In genomic region chr4:86177471-86177870, GRCm38 (mm10) we compare ENCODE assay signal across 20 mouse cellular contexts.
DNase-seq lines count a peak whose midpoint lies in the region; ATAC-seq and TF ChIP-seq lines count a peak whose summit lies in the region.
"Had no signal": no experiment of that assay in that cellular context is flagged by ENCODE, and none has a peak within 500 bp of the region (broad histone marks: within the 10 kb centered on the region; RNA-seq: fewer than 3 reads in every experiment).

No protein-coding gene starts in this region.

- H3K4me3 ChIP-seq in kidney, adult 2 months (ENCODE audit: insufficient read depth, low read depth, low read length) = no peak overlapping the region
- no peak overlapping the region for H3K4me3 ChIP-seq in kidney, embryonic 16.5 days (ENCODE audit: low read length)
- H3K4me3 ChIP-seq: forebrain, embryonic 10.5 days; forebrain, embryonic 13.5 days; hindbrain, embryonic 12.5 days; hindbrain, embryonic 15.5 days had no signal

- 70% methylated on average over 6 of the region's 6 CpGs for WGBS in kidney, adult 2 months
- WGBS in kidney, embryonic 16.5 days = 85% methylated on average over 6 of the region's 6 CpGs

- H3K4me1 ChIP-seq in kidney, adult 2 months (ENCODE audit: control insufficient read depth, insufficient read depth, low read length) = no peaks in the 10 kb centered on the region
- no peaks in the 10 kb centered on the region for H3K4me1 ChIP-seq in kidney, embryonic 16.5 days (ENCODE audit: insufficient read depth, low read length)
- H3K4me1 ChIP-seq: forebrain, embryonic 13.5 days had no signal

- no peak overlapping the region for H3K27ac ChIP-seq in kidney, adult 2 months (ENCODE audit: insufficient read depth, low read depth, low read length)
- H3K27ac ChIP-seq in kidney, embryonic 16.5 days (ENCODE audit: low read length) = no peak overlapping the region
- H3K27ac ChIP-seq: forebrain, embryonic 10.5 days; forebrain, embryonic 13.5 days; hindbrain, embryonic 12.5 days; hindbrain, embryonic 15.5 days had no signal

- no peak for TF ChIP-seq CTCF in kidney, adult 2 months (conservative IDR thresholded peaks at IDR 0.05; ENCODE audit: insufficient read depth, insufficient read length, low read depth, low read length)

- peak; percentile 57 for DNase-seq in kidney, adult 2 months
- DNase-seq in kidney, postnatal 4 days = no peak
- peak; percentile 24 to 28 for DNase-seq in kidney, postnatal 36 days
- DNase-seq in brain, adult 2 months (ENCODE audit: low read depth, low spot score) = peak; percentile 28
- no peak for DNase-seq in thymus, postnatal 4 days
- DNase-seq: adrenal gland, adult 8-10 months; adrenal gland, postnatal 25 days; cerebellum, adult 18-20 months; cerebellum, adult 9-10 months; gastrocnemius, postnatal 10 days; heart, adult 11 months had no signal

- no peak for TF ChIP-seq POLR2A in kidney, adult 2 months (IDR thresholded peaks at IDR 0.05; ENCODE audit: low read depth, low read length)

- no peak overlapping the region for H3K9ac ChIP-seq in kidney, embryonic 16.5 days (replicated peaks; ENCODE audit: low read length)
- H3K9ac ChIP-seq: forebrain, embryonic 13.5 days; hindbrain, embryonic 12.5 days; hindbrain, embryonic 15.5 days had no signal

- no peak overlapping the region for H3K4me2 ChIP-seq in kidney, embryonic 16.5 days (replicated peaks; ENCODE audit: low read depth, low read length)
- H3K4me2 ChIP-seq: forebrain, embryonic 13.5 days; heart, embryonic 11.5 days; hindbrain, embryonic 12.5 days; hindbrain, embryonic 15.5 days had no signal

- no peaks in the 10 kb centered on the region for H3K36me3 ChIP-seq in kidney, adult 2 months (ENCODE audit: control insufficient read depth, insufficient read depth, low read length)
- no peaks in the 10 kb centered on the region for H3K36me3 ChIP-seq in kidney, embryonic 16.5 days (ENCODE audit: insufficient read depth, low read length)
- H3K36me3 ChIP-seq: forebrain, embryonic 10.5 days; hindbrain, embryonic 12.5 days; hindbrain, embryonic 15.5 days had no signal

- H3K27me3 ChIP-seq in kidney, adult 2 months (replicated peaks; ENCODE audit: control insufficient read depth, insufficient read depth, low read length) = no peaks in the 10 kb centered on the region; the same call in 1 of the 2 replicates
- no peaks in the 10 kb centered on the region for H3K27me3 ChIP-seq in kidney, embryonic 16.5 days (ENCODE audit: insufficient read depth, low read length)
- H3K27me3 ChIP-seq: forebrain, embryonic 13.5 days; hindbrain, embryonic 12.5 days; hindbrain, embryonic 15.5 days had no signal

- no peak for ATAC-seq in kidney, embryonic 16.5 days (ENCODE audit: low FRiP score, low TSS enrichment)
- ATAC-seq: activated CD4-positive, CD25-positive, alpha-beta regulatory T cell, adult 4 months; CD4-positive, CD25-positive, alpha-beta regulatory T cell, adult 4 months; forebrain, embryonic 13.5 days; forebrain, embryonic 16.5 days had no signal

- H3K9me3 ChIP-seq in kidney, embryonic 16.5 days (ENCODE audit: low read length) = no peaks in the 10 kb centered on the region
- H3K9me3 ChIP-seq: forebrain, embryonic 10.5 days; forebrain, embryonic 13.5 days; hindbrain, embryonic 12.5 days; hindbrain, embryonic 15.5 days had no signal

Comparison
In these comparisons a context has a peak if more than half of its experiments do, and no peak if none do; other contexts are left out.
1. DNase-seq: peak in kidney, adult 2 months (single experiment), kidney, postnatal 36 days (2 of 2) and brain, adult 2 months (single experiment); none in kidney, postnatal 4 days (0 of 2) and thymus, postnatal 4 days (single experiment).